Mouse (Mus musculus): Measurements from ENCODE around the gene Csnk2a2.
A peak's percentile ranks its signal among the peaks of the same experiment; 100 is the strongest.

Gene Csnk2a2

DNA sequence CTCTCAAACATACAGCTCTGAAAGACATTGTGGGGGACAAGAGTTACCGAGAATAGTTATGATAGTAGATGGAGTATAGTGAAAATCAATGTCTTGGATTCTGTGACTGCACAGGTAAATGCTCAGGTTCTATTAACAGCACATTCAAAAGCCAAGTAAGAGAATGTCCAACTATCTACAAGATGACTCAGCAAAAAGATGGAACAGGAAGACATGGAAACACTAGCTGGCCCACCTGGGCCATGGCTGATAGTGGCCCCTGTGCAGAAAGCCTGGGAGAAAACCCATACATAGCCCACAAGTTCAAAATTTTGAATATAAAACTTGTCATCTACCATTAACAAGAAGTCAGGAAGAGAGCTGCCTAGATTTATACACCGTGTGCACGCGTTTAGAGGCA, 19.8 kb downstream of the Csnk2a2 start:
- no peak for DNase-seq

DNA sequence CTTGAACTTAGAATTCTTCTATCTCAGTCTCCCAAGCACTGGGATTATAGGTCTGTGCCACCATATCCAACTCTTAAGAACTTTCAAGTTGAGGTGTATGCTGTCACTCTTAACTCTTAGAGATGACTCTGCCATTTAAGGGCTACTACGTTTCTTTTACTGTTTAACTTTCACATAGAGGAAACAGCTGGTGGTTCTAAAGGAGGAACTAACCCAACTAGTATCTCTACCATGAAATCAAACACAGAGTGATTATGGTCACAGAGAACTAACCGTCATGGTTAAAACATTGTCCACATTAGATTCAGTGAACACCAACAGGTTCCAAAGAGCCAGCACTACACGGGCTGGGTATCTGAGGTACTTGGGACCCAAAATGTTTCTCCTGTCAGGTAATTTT, 20.8 kb downstream of the Csnk2a2 start:
- DNase-seq: no peak

DNA sequence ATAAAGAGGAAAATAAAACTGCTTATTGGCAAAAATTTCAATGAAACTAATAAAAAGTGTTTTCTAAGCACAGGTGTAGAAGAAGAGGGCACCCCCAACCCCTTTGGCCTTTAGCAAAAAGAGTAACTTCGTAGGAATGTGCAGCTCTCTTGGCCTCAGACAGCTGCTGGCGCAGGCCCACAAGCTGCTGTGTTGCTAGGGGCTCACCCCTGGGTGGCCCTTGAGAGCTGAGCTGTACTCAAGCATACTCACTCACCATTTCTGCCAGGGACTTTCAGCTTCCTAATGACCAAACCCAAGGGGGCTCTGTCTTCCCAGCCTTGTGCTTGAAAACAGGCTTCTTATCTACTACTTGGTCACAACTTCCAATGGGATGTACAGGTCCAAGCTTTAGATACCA, 23.3 kb downstream of the Csnk2a2 start:
- no peak for DNase-seq

DNA sequence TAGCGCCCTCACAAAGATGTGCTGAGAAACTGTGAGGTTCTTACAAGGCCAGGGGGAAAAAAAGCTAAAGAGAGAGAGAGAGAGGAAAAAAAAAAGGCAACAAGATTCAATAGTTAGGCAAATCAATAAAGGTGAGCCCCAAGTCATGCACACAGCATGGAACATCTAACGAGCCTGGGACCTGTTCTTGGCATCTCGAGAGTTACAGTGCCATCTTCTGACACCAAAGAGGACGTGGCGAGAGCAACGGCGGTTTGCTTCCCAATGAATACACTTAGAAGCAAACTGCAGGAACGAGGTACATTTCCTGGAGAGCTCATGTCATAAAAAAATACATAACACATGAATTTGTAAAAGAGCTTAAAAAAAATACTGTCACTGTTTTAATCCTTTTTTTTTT, 37.3 kb downstream of the Csnk2a2 start:
- no peak for DNase-seq

DNA sequence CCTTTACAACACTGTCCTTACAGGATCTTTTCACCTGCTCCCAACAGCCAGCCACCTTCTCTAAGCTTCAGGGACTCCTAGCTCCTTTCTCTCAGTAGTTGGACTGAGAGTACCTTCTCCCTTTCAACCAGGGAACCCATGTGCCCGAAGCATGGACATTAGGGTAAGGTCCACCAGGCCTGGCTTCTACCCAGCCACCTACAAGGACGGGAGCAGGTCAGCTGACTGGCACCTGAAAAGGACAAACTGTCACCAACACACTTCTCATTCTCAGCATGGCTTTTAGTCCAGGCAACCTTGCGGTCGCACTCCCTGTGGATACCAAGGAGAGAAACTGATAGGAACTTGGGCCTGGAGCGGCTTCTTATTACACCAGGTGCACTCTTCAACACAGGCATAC, 39.6 kb downstream of the Csnk2a2 start:
- no peak for DNase-seq

DNA sequence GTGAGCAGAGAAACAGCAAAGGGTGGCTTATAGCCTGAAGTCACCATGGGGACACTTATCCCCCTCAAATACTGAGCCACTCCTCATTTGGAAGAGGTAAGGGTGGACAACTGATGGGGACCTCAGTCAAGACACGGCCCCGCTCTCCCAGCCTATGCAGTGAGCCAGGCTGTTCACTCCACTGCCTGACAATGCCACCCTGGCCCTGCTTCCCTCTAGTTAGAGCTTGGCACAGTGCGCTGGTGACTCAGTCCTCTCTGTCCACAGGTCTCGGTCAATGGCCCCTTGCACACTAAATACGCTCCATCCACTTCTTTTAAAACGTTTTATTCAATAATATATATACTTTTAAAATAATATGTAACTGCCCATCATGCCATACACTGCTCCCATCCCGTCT, 42.2 kb downstream of the Csnk2a2 start:
- DNase-seq: no peak

DNA sequence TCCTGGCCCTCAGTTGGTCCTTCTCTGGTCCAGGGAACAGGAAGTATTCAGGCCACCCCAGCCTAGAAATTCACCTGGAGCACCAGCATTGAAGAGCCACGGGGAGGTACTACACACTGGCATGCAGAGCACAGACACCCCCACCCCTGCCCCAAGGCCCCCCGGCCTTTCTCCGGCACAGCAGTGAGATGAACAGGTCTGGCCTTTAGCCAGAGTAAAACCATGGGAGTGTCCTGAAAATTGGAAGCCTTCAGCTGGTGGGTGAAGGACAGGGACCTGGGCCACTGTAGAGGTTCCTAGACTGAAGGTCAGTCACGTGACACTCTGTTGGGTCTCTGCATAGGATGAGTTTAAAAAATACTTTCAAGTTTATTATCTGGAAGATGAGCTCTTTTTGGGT, 44.8 kb downstream of the Csnk2a2 start:
- no peak for DNase-seq

DNA sequence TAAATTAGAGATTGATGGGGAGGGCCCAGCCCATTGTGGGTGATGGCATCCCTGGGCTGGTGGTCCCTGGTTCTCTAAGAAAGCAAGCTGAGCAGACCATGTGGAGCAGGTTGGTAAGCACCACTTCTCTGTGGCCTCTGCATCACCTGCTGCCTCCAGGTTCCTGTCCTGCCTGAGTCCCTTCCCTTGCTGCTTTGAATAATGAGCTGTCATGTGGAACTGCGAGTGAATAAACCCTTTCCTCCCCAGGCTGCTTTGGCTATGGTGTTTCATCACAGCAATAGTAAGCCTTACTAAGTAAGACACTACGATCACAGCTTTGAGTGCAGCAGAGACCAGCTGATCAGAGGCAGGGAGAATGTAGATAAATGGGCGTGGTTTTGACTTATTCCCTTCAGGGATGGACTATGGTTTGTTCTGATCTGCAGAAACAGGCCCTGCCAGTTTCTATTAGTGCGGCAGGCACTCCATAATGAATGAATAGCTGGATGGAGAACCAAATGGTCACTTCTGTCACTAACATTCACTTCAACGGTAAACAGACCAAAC, 48.3 kb downstream of the Csnk2a2 start:
- DNase-seq: no peak

DNA sequence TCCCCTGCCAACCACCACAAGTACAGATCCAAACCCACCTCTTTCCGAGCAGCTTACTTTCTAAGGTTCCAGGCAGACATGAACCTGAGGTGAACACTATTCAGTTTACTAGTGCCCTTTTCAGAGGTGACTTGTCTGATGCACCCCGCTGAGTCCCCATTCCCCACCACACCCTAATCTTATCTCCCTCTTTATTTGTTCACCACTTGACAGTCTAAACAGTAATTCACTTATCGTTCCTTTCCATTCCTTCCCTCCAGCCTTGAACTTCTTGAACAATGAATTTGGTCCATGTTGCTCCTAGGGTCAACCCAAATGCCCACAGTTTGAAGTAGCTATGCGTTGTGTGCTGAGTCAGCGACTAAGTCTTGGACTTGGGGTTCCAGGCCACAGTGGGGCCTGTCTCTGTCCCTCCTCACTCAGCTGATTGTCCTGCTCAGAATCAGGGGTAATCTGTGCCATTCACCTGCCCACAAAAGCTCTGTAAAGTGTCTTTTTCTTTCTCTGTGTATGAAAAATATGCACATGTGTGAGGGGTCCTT, 49.6 kb downstream of the Csnk2a2 start:
- no peak for DNase-seq

DNA sequence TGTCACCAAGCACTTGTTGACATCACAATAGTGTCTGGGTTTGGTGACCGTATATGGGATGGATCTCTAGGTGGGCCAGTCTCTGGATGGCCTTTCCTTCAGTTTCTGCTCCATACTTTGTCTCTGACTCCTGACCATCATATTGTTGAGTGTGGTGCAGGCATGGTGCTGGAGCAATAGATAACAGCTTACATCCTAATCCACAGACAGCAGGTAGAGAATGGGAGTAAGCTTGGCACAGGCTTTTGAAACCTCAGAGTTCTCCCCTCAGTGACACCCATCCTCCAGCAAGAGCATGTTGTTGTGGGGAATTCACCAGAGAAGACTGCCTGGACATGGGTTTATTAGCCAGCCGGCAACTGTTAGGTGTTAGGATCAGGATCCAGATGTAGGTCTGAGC, 50.4 kb downstream of the Csnk2a2 start:
- no peak for DNase-seq

DNA sequence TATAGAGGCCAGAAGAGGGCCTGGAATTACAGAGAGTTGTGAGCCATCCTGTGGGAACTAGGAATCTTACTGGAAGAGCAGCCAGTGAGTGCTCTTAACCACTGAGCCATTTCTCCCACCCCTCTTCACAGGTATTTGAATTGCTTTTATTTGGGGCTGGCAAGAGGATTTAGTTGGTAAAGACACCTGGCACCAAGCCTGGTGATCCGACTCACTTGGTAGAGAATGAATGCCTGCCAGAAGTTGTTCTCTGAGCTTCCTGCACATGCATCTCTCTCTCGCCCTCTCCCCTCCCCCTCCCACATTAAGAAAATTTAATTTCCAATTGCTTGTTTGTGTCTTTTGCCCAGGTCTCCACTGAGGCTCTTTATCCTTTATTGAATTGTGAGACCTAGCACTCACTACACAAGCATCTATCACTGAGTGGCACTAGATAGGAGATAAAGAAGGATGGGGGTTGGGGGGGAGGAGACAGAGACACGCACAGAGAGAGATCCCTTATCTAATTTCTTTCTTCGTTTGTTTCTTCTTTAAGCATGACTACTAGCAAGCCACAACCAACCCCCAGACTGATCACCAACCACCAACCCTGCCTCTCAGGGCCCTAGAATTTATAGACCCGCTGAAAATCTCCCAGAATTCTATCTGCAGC, 52.4 kb downstream of the Csnk2a2 start:
- no peak for DNase-seq

DNA sequence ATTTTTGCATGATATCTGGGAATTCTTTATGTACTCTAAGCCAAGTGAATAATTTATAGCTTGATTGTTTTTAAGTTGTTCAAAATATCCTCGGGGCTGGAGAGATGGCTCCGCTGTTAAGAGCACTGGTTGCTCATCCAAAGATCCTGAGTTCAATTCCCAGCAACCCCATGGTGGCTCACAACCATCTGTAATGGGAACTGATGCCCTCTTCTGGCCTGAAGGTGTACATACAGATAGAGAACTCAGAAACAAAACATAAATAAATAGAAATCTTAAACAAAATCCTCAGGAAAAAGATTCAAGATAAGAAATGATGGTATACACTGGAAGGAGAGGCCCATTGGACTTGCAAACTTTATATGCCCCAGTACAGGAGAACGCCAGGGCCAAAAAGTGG, 53.9 kb downstream of the Csnk2a2 start:
- DNase-seq: no peak

DNA sequence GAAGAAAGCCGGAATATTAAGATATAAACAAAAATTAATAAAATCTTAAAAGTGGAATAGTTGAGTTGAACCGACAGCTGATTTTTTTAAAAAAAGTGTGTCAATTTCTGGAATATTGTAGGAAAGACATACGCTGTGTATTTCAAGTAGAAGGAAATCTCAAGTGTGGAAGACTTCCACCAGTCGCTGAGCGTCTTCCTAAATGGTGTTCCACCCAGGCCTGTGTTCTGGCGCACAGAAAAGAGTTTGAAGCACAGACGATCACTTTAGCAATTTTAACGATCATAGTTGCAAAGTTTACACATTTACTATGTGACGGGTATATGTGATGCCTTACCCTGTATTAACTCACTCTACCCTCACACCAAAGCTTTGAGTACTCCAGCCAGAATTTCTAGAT, 54.4 kb downstream of the Csnk2a2 start:
- no peak for DNase-seq

DNA sequence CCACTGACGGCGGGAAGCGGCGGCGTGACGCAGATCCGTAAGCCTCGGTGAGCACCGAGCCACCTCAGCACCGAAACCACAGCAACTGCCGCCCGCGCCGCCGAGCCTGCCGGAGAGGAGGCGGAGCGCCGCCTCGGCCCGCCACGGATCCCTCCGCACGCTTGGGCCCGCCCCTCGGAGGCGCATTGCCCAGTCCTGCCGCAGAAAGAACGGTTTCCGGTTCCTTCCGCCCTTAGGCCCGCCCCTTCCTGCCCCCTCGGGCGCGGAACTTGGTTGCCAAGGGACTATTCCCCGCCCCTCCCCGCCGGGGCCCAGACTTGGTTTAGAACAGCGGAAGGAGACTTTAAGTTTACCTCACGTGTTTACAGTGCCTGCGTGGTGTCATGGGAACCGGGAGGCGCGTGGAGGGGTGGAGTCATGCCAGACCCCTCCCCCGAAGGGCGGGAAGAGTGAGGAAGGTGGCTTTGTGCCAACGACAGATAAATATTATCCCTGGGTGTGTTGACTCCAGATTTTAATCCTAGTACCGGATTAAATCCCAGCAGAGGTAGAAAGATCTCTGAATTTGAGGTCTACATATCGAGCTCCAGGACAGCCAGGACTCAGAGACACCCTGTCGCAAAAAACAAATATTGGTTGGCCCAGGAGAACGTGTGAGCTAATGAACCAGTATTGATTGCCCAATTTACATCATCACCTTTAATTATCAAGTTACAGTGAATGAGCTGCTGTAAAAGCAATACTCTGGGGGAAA, 55.0 kb downstream of the Csnk2a2 start, which contains the start of gene Cfap20:
Gene Cfap20 (minus strand): TSS at position 184 of the 754 bp plus-strand sequence.
- peak; percentile 99 for DNase-seq

DNA sequence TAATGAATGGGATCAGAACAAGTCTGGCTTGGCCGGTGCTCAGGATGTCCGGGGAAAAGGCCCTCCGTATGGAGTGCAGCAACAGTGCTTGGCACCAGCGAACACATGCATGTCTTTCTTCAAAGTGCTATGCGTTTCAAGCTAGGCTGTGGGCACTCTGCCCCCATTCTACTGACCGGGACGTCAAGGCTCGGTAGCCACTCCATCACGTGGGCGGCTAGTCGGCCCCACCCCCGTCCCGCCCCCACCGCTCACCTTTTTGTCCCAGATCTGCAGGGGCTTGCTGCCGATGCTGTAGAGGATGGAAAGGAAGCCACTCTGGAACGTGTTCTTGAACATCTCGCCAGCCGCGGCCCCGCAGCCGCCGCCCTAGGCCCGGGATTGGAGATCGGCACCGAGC, 55.6 kb downstream of the Csnk2a2 start:
- peak; percentile 55 for DNase-seq

DNA sequence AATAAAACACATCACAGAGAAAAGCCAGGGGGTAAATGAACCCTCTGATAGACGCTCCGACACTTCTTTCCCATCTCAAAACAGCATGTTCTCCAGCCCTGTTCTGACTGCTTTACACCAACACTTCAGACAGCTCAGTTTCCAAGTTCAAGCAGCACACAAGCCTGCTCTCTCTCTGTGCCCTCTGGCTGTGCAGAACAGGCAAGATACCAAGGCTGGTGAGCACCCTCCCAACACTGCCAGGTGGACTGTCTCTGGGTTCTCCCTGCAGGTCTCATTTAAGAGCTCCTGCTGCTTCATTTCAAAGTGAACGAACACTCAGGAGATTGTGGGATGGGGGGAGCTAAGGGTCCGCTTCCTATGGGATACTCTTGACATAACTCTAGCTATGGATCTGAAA, 56.7 kb downstream of the Csnk2a2 start:
- no peak for DNase-seq

DNA sequence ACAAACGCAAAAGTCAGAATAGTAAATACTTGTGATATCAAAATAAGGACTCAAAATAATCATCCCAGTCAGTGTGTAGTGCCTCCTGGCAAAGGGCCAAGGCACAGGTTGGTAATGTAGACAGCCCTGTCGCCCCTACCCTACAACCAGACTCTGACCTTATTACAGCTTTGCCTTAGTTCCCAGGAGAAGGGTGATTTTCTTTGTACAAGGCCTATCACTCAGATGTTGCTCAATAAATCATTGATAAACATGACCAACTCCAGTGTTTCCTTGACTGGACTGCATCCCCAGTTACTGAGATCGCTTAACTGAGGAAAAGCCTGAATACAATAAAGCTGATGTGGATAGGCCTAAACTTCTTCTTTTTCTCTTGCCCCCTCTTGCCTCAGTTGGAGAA, 57.4 kb downstream of the Csnk2a2 start:
- no peak for DNase-seq

DNA sequence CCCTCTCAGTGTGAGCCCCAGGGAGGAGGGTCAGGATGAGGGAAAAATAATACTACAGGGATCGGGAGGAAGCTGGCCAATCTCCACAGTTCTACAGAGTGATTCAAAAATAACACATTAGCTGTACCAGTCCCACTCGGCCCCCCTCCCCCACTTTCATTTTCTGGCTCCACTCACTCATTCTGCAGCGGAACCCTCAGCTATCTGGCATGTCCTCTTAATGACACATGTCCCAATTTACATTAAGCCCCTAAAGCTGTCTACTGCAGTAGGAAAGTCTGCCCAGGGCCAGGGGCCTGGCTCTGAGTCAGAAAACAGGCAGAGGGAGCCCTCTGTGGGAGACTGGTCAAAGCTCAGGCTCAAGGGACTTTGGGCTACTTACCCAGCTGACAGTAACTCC, 59.9 kb downstream of the Csnk2a2 start:
- peak; percentile 29 for DNase-seq

DNA sequence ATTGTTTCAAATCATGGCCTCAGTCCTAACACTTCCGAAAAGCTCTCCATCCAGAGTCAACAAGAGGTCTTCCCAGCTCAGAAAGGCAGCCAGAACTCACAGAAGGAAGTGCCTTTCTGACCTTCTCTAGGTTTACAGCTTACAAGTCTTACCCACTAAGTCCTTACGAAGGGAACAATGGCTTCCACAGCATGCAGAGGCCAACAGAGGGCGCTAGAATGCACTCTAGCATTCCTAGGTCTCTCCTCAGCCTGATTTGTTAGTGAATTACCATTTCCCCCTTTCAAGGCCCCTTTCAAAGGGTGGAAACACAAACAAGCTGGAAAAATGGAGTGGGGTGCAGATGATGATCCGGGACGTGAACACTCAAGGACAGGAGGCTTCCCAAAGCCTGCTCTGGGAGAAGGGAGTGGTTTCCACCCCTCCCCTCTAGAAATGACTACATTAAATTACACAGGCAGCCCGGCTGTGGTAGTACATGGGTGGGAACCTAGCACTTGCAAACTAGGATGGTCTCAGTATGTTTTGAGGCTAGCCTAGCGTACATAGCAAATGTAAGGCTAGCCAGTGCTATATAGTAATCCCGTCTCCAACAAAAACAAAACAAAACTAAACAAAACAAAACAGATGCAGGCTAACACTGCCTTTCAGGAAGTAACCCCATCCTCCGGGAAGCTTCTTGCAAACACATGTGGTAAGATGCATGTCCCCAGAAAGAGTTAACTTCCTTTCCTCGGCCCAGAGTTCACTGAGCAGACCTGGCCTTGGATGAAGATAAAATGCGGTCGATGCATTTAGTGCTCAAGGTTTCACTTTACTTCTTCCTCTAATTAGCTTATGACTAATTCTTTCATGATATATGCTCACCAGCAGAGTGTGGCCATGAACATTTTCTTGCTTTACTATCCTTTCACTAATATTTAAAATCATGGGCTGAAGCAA, 62.0 kb downstream of the Csnk2a2 start:
- peak; percentile 74 for DNase-seq

DNA sequence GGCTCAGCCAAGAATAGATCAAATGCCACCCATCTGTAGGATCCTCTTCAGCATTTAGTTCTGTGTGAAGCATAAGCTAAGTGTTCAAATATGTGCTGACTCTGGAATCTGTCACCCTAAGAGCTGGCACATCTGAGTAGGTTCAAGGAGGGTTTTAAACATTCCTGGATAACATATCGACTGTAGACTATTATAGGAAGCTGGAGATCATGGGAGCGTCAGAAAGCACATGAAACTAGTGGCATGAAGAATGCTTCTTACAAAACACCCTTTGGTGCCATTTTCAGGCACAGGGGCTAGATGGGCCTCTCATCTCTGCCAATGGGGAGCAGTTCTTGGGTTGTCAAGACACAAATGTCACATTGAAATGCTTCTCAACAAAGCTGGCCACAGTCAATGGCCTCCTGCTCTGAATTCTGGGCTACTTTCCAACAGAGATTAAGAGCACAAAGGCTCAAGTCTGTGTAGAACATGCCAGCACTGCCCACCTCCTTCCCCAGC, 63.0 kb downstream of the Csnk2a2 start:
- no peak for DNase-seq

DNA sequence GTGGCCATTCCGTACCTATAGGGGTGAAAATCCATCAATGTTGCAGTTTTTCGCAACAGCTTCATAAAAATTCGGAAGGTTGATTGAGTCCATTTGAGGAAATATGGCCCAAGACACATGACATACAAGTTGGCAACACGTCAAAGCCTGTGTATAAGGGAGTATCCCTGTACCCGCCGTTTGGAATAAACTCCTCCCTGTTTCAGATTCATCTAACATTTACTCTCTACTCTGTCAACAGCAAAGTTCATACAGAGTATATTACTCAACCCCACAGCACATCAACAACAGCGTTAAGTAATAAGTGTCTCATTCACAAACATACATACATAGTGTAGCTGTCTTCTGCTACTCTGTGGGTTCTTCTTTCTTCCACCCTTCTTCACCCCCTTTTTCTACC, 65.2 kb downstream of the Csnk2a2 start:
- DNase-seq: no peak

DNA sequence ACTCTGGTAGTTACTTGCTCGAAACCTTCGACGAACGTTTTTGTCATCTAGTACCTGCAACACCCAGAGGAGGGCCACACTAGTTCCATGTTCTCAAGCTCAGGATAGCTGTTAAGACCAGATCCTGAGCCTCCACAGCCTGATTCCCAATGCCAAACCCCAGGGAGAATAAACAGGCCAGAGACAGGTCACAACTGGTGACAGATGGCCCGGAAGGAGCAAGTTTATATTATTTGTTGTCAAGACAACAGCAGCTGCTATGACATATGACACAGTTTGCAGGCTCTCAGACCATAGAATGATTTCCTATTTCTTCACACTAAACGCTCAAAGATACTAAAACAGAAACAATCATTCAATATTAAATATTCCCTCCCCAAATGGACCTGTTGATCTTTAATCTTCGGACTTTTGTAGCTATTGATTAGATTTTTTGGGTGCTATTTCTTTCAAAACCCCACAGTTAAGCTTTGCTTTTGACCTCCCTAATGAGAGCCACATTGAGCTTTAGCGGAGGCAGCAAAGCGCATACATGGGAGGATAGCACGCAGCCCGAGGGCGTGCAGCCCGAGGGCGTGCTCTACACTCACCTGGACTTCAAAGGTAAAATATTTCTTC, 67.5 kb downstream of the Csnk2a2 start:
- DNase-seq: no peak

All from liver (tissue).